Mouse (Mus musculus) kidney, postnatal 0 days (tissue): Measurements from ENCODE around the gene Brd9. TPM values are rescaled to one million over a fixed set of nuclear protein-coding genes. Genes with fewer than 3 reads are reported as not detected.

Experiments
- ATAC-seq: fragments of 200-750 bp; cut with Nextera tagmentation; replicated peaks from 2 replicates; pipeline ENCODE4 v1.8.0; 2017; ENCODE audit warnings: low read depth, moderate number of reproducible peaks, moderate TSS enrichment, moderate library complexity; ENCODE audit not compliant: low FRiP score
- DNase-seq: peaks from one replicate; pipeline ENCODE4 v3.0.0-alpha.2; 2016; ENCODE audit warnings: low spot score
- H3K27ac ChIP-seq: fragments of 300-500 bp; sonication (generic); 2 replicates; pipeline ENCODE4 v1.5.1; 2014; ENCODE audit warnings: mild to moderate bottlenecking
- H3K27me3 ChIP-seq: fragments of 300-500 bp; sonication (generic); 2 replicates; pipeline ENCODE4 v1.6.1; 2014; ENCODE audit warnings: low read length, mixed read lengths; ENCODE audit not compliant: insufficient read depth
- H3K36me3 ChIP-seq: fragments of 300-500 bp; sonication (generic); 2 replicates; pipeline ENCODE4 v1.6.1; 2014; ENCODE audit warnings: low read length, mixed read lengths; ENCODE audit not compliant: insufficient read depth
- H3K4me1 ChIP-seq: fragments of 300-500 bp; sonication (generic); replicated peaks from 2 replicates; pipeline ENCODE4 v1.6.1; 2014; ENCODE audit warnings: antibody characterized with exemption, low read length, mixed read lengths; ENCODE audit not compliant: insufficient read depth
- H3K4me2 ChIP-seq: fragments of 300-500 bp; sonication (generic); 2 replicates; pipeline ENCODE4 v1.6.1; 2014; ENCODE audit warnings: mild to moderate bottlenecking, low read length, moderate library complexity, mixed read lengths
- H3K4me3 ChIP-seq: fragments of 300-500 bp; sonication (generic); replicated peaks from 2 replicates; pipeline ENCODE4 v1.5.1; 2014; ENCODE audit warnings: low read depth, low read length
- H3K9ac ChIP-seq: fragments of 300-500 bp; sonication (generic); 2 replicates; pipeline ENCODE4 v1.6.1; 2014; ENCODE audit warnings: low read depth, low read length
- H3K9me3 ChIP-seq: fragments of 300-500 bp; sonication (generic); replicated peaks from 2 replicates; pipeline ENCODE4 v1.6.1; 2016; ENCODE audit warnings: low read length, inconsistent platforms, mixed read lengths
- CTCF ChIP-seq: IDR thresholded peaks from 2 replicates; pipeline ENCODE4 v1.5.1; 2016; ENCODE audit warnings: antibody characterized with exemption, low read depth, mild to moderate bottlenecking, moderate library complexity
- WGBS: fragments of 180-500 bp; shearing (Covaris S2); extraction: QIAGEN DNeasy Blood & Tissue Kit; methylation state at CpG from one replicate; pipeline ENCODE4 v1.1.7; 2014; 5-methylcytosine and 5-hydroxymethylcytosine counted together
- polyA plus RNA-seq: library from polyadenylated mRNA; unstranded; fragments of >200 nt; fragmentation: Nextera tagmentation; extraction: Ambion mirVana; gene quantifications from 2 replicates; pipeline ENCODE4 v1.2.1, GENCODE M21; 2015

The Brd9 gene
- polyA plus RNA-seq = 35.5 and 39.0 TPM in 2 replicates

GRCm38 (mm10) chr13:73937321-73938176 is at the start of gene Brd9, which contains the start of gene Trip13:
TSS of gene Brd9 (plus strand) at chr13:73937811.
TSS of gene Trip13 (minus strand) at chr13:73937784.
- ATAC-seq (peak; percentile 96), DNase-seq (peak; percentile 94)
- Histone ChIP-seq H3K9me3 (no peaks in the 10 kb centered on the region), H3K4me3 (peak within 1 kb of the TSS; percentile 78), H3K36me3 (peaks cover 11% of the 10 kb centered on the region), H3K4me1 (0 out of 2 replicates have a peak, but pooled peaks cover 5% of the 10 kb centered on the region), H3K4me2 (peak within 1 kb of the TSS; percentile 76), H3K9ac (peak within 1 kb of the TSS; percentile 66), H3K27ac (peak within 1 kb of the TSS; percentile 88), H3K27me3 (no peaks in the 10 kb centered on the region)
- WGBS = under 1% methylated on average over 77 of the region's 82 CpGs
- TF ChIP-seq CTCF = no peak

DNA sequence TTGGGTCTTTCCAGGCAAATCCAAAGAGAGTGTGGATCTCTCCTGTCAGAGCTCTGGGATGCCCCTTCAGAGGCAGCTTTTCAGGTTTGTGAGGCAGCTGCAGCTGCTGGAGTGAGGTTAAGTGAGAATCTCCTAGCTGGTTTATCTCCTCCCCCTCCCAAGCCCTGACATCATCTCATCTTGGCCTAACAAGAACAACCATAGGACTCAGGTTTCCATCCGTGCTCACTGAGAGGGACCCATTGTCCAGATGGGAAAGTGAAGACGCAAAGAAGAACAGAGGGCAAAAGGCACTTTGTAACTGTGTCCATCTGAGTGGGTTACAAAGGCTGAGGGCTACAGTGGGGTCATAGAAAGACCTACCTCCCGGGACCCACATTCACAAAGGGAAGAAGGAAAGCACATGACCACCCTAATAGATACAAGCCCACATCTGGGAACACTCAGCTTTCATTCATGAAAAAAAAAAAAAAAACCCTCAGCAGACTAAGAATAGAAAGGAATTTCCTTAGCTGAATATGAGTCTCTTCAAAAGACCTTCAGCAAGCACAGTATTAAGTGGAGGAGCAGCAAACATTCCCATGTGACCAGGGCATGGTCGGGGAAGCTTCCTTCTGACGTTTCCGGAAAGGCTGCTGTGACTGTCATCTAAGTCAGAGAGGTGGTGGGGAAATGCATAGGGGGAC is 45.0 kb upstream of the Brd9 start:
- DNase-seq (peak; percentile 90), ATAC-seq (peak; percentile 84)
- Histone ChIP-seq H3K4me3 (no peak overlapping the region), H3K36me3 (no peaks in the 10 kb centered on the region), H3K9me3 (no peaks in the 10 kb centered on the region), H3K27ac (peak overlapping the region; percentile 43; the same call in 1 of the 2 replicates), H3K4me1 (0 out of 2 replicates have a peak, but pooled peaks cover 6% of the 10 kb centered on the region), H3K4me2 (no peak overlapping the region), H3K27me3 (no peaks in the 10 kb centered on the region), H3K9ac (no peak overlapping the region)
- no peak for TF ChIP-seq CTCF
- 35% methylated on average over 6 of the region's 6 CpGs for WGBS

- TF ChIP-seq CTCF = no peak
- Histone ChIP-seq H3K9ac (no peak overlapping the region), H3K36me3 (no peaks in the 10 kb centered on the region), H3K4me3 (no peak overlapping the region), H3K27me3 (no peaks in the 10 kb centered on the region), H3K9me3 (no peaks in the 10 kb centered on the region), H3K4me1 (0 out of 2 replicates have a peak, but pooled peaks cover 3% of the 10 kb centered on the region), H3K4me2 (no peak overlapping the region), H3K27ac (no peak overlapping the region)
- WGBS = 47% methylated on average over 3 of the region's 3 CpGs
- ATAC-seq = no peak
- peak; percentile 18 for DNase-seq
Observed at GRCm38 (mm10) chr13:73897561-73897960, 40.0 kb upstream of the Brd9 start.

DNA sequence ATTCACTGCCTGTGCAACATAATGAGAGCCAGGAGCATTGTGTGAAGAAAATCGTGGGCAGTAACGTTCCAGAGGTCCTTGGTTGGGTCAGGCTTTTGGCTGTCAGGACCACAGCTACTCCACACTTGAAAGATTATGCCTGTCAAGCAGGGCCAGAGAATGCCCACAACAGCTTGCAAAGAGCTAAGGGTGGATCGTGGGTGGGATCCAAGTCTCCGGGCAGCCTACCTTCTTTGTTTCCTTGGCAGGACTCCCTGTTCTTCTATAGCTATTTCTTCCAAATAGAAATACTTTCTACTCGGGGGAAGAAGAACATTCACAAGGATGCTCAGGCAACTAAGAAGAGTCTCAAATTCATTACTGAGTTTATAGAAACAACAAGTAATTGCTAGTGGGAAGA is 30.5 kb upstream of the Brd9 start:
- Histone ChIP-seq H3K4me3 (no peak overlapping the region), H3K27me3 (no peaks in the 10 kb centered on the region), H3K9ac (no peak overlapping the region), H3K27ac (no peak overlapping the region), H3K4me2 (no peak overlapping the region), H3K9me3 (no peaks in the 10 kb centered on the region), H3K36me3 (no peaks in the 10 kb centered on the region), H3K4me1 (no peaks in the 10 kb centered on the region)
- ATAC-seq = no peak
- no peak for DNase-seq
- TF ChIP-seq CTCF = no peak
- 79% methylated on average over 5 of the region's 5 CpGs for WGBS

GRCm38 (mm10) chr13:73907683-73908412 is 29.8 kb upstream of the Brd9 start:
- Histone ChIP-seq H3K4me2 (no peak overlapping the region), H3K9ac (no peak overlapping the region), H3K4me3 (no peak overlapping the region), H3K4me1 (no peaks in the 10 kb centered on the region), H3K9me3 (no peaks in the 10 kb centered on the region), H3K36me3 (no peaks in the 10 kb centered on the region), H3K27ac (no peak overlapping the region), H3K27me3 (no peaks in the 10 kb centered on the region)
- WGBS = 69% methylated on average over 2 of the region's 2 CpGs
- TF ChIP-seq CTCF = peak; percentile 89
- ATAC-seq = peak; percentile 78
- peak; percentile 88 for DNase-seq

- no peak overlapping the region for H3K27ac ChIP-seq
- H3K27me3 ChIP-seq = no peaks in the 10 kb centered on the region
- no peaks in the 10 kb centered on the region for H3K9me3 ChIP-seq
- no peak overlapping the region for H3K4me3 ChIP-seq
- H3K4me1 ChIP-seq = no peaks in the 10 kb centered on the region
- DNase-seq (no peak), ATAC-seq (no peak)
- no peak for TF ChIP-seq CTCF
- peaks cover 13% of the 10 kb centered on the region for H3K36me3 ChIP-seq
- H3K9ac ChIP-seq = no peak overlapping the region
- H3K4me2 ChIP-seq = no peak overlapping the region
- 95% methylated on average over 4 of the region's 4 CpGs for WGBS
Observed at GRCm38 (mm10) chr13:73913066-73913465, 24.5 kb upstream of the Brd9 start.
